Mouse (Mus musculus) kidney, embryonic 14.5 days (tissue): ENCODE results near the gene Traf3ip1. TPM values are rescaled to one million over a fixed set of nuclear protein-coding genes. Genes with fewer than 3 reads are reported as not detected.
A peak's percentile ranks its signal among the peaks of the same experiment; 100 is the strongest.

ENCODE experiments used
- ATAC-seq: fragments of 200-750 bp; cut with Nextera tagmentation; 2 replicates; pipeline ENCODE4 v1.8.0; 2017; ENCODE audit warnings: moderate number of reproducible peaks, mild to moderate bottlenecking, moderate TSS enrichment, moderate library complexity; ENCODE audit not compliant: low FRiP score, low TSS enrichment
- H3K27ac ChIP-seq: fragments of 300-500 bp; sonication (generic); 2 replicates; pipeline ENCODE4 v1.5.1; 2014; ENCODE audit warnings: low read depth, mild to moderate bottlenecking, low read length, moderate library complexity, mixed read lengths
- H3K27me3 ChIP-seq: fragments of 300-500 bp; sonication (generic); 2 replicates; pipeline ENCODE4 v1.6.1; 2014; ENCODE audit warnings: mild to moderate bottlenecking, low read length; ENCODE audit not compliant: control insufficient read depth, insufficient read depth
- H3K36me3 ChIP-seq: fragments of 300-500 bp; sonication (generic); 2 replicates; pipeline ENCODE4 v1.6.1; 2014; ENCODE audit warnings: low read length, mixed read lengths; ENCODE audit not compliant: control insufficient read depth, insufficient read depth
- H3K4me1 ChIP-seq: fragments of 300-500 bp; sonication (generic); 2 replicates; pipeline ENCODE4 v1.6.1; 2014; ENCODE audit warnings: low read length, mixed read lengths; ENCODE audit not compliant: control insufficient read depth, insufficient read depth
- H3K4me2 ChIP-seq: fragments of 300-500 bp; sonication (generic); replicated peaks from 2 replicates; pipeline ENCODE4 v1.6.1; 2014; ENCODE audit warnings: low read depth, mild to moderate bottlenecking, low read length
- H3K4me3 ChIP-seq: fragments of 300-500 bp; sonication (generic); 2 replicates; pipeline ENCODE4 v1.5.1; 2014; ENCODE audit warnings: mild to moderate bottlenecking, low read length
- H3K9ac ChIP-seq: fragments of 300-500 bp; sonication (generic); 2 replicates; pipeline ENCODE4 v1.6.1; 2014; ENCODE audit warnings: low read depth, mild to moderate bottlenecking, low read length, moderate library complexity
- H3K9me3 ChIP-seq: fragments of 300-500 bp; sonication (generic); 2 replicates; pipeline ENCODE4 v1.6.1; 2016; ENCODE audit warnings: low read length; ENCODE audit not compliant: control insufficient read depth
- WGBS: fragments of 180-500 bp; shearing (Covaris S2); extraction: QIAGEN DNeasy Blood & Tissue Kit; methylation state at CpG from one replicate; pipeline ENCODE4 v1.1.7; 2014; 5-methylcytosine and 5-hydroxymethylcytosine counted together
- polyA plus RNA-seq: library from polyadenylated mRNA; unstranded; fragments of >200 nt; fragmentation: Nextera tagmentation; extraction: Ambion mirVana; gene quantifications from 2 replicates; pipeline ENCODE4 v1.2.1, GENCODE M21; 2014

The Traf3ip1 gene
- polyA plus RNA-seq, 1 experiment from 2014 or later: 7.6 TPM

- no peak overlapping the region for H3K4me2 ChIP-seq
- no peaks in the 10 kb centered on the region for H3K9me3 ChIP-seq
- no peak overlapping the region for H3K4me3 ChIP-seq
- no peak overlapping the region for H3K9ac ChIP-seq
- 97% methylated on average over 6 of the region's 6 CpGs for WGBS
- no peak for ATAC-seq
- peaks cover 17% of the 10 kb centered on the region; the same call in 1 of the 2 replicates for H3K36me3 ChIP-seq
- H3K27me3 ChIP-seq: no peaks in the 10 kb centered on the region
- H3K4me1 ChIP-seq: peaks cover 7% of the 10 kb centered on the region
- H3K27ac ChIP-seq: no peak overlapping the region
Measured at GRCm38 (mm10) chr1:91498579-91498978, 4.1 kb downstream of the Traf3ip1 start.

- H3K9me3 ChIP-seq: no peaks in the 10 kb centered on the region
- H3K4me3 ChIP-seq: no peak overlapping the region
- no peak for ATAC-seq
- H3K4me2 ChIP-seq: no peak overlapping the region
- no peaks in the 10 kb centered on the region for H3K27me3 ChIP-seq
- peaks cover 35% of the 10 kb centered on the region for H3K36me3 ChIP-seq
- no peak overlapping the region for H3K27ac ChIP-seq
- H3K4me1 ChIP-seq: no peaks in the 10 kb centered on the region
- 55% methylated on average over 3 of the region's 3 CpGs for WGBS
- H3K9ac ChIP-seq: no peak overlapping the region
Measured at GRCm38 (mm10) chr1:91504615-91505014, 10.2 kb downstream of the Traf3ip1 start.

- no peak overlapping the region for H3K4me3 ChIP-seq
- H3K9ac ChIP-seq: no peak overlapping the region
- 85% methylated on average over 11 of the region's 11 CpGs for WGBS
- no peaks in the 10 kb centered on the region for H3K9me3 ChIP-seq
- peaks cover 22% of the 10 kb centered on the region for H3K36me3 ChIP-seq
- no peak overlapping the region for H3K4me2 ChIP-seq
- no peaks in the 10 kb centered on the region for H3K27me3 ChIP-seq
- ATAC-seq: no peak
- no peaks in the 10 kb centered on the region for H3K4me1 ChIP-seq
- no peak overlapping the region for H3K27ac ChIP-seq
Measured at GRCm38 (mm10) chr1:91514916-91515315, 20.5 kb downstream of the Traf3ip1 start.

- Histone ChIP-seq H3K36me3 (peaks cover 18% of the 10 kb centered on the region), H3K9me3 (no peaks in the 10 kb centered on the region), H3K27ac (no peak overlapping the region), H3K27me3 (no peaks in the 10 kb centered on the region), H3K4me3 (no peak overlapping the region), H3K4me2 (no peak overlapping the region), H3K4me1 (no peaks in the 10 kb centered on the region), H3K9ac (no peak overlapping the region)
- WGBS: 76% methylated on average over 6 of the region's 6 CpGs
- no peak for ATAC-seq
Measured at GRCm38 (mm10) chr1:91515642-91516041, 21.2 kb downstream of the Traf3ip1 start.

- H3K9ac ChIP-seq: no peak overlapping the region
- H3K9me3 ChIP-seq: no peaks in the 10 kb centered on the region
- peaks cover 47% of the 10 kb centered on the region for H3K36me3 ChIP-seq
- no peaks in the 10 kb centered on the region for H3K27me3 ChIP-seq
- WGBS: 12% methylated on average over 10 of the region's 10 CpGs
- H3K4me1 ChIP-seq: no peaks in the 10 kb centered on the region
- no peak overlapping the region for H3K4me3 ChIP-seq
- H3K27ac ChIP-seq: no peak overlapping the region
- ATAC-seq: peak; percentile 78; the same call in 1 of the 2 replicates
- H3K4me2 ChIP-seq: no peak overlapping the region
Measured at GRCm38 (mm10) chr1:91523759-91524158, 29.3 kb downstream of the Traf3ip1 start.

- no peak overlapping the region for H3K4me3 ChIP-seq
- no peak overlapping the region for H3K4me2 ChIP-seq
- no peak overlapping the region for H3K27ac ChIP-seq
- H3K36me3 ChIP-seq: peaks cover 41% of the 10 kb centered on the region
- WGBS: 90% methylated on average over 14 of the region's 14 CpGs
- no peaks in the 10 kb centered on the region for H3K4me1 ChIP-seq
- H3K9me3 ChIP-seq: no peaks in the 10 kb centered on the region
- H3K27me3 ChIP-seq: no peaks in the 10 kb centered on the region
- H3K9ac ChIP-seq: no peak overlapping the region
- no peak for ATAC-seq
Measured at GRCm38 (mm10) chr1:91525838-91526237, 31.4 kb downstream of the Traf3ip1 start.

- Histone ChIP-seq H3K36me3 (peaks cover 25% of the 10 kb centered on the region), H3K4me3 (no peak overlapping the region), H3K27me3 (no peaks in the 10 kb centered on the region), H3K27ac (no peak overlapping the region), H3K9me3 (no peaks in the 10 kb centered on the region), H3K4me2 (no peak overlapping the region), H3K4me1 (no peaks in the 10 kb centered on the region), H3K9ac (no peak overlapping the region)
- no peak for ATAC-seq
- 92% methylated on average over 9 of the region's 9 CpGs for WGBS
Measured at GRCm38 (mm10) chr1:91530166-91530565, 35.7 kb downstream of the Traf3ip1 start.

GRCm38 (mm10) chr1:91532243-91532642, 37.8 kb downstream of the Traf3ip1 start:
- Histone ChIP-seq H3K4me2 (no peak overlapping the region), H3K27ac (no peak overlapping the region), H3K9me3 (no peaks in the 10 kb centered on the region), H3K9ac (no peak overlapping the region), H3K27me3 (no peaks in the 10 kb centered on the region; the same call in 1 of the 2 replicates), H3K36me3 (peaks cover 11% of the 10 kb centered on the region), H3K4me1 (no peaks in the 10 kb centered on the region), H3K4me3 (no peak overlapping the region)
- WGBS: 85% methylated on average over 4 of the region's 4 CpGs
- ATAC-seq: no peak

- Histone ChIP-seq H3K4me1 (no peaks in the 10 kb centered on the region), H3K4me3 (no peak overlapping the region), H3K36me3 (peaks cover 4% of the 10 kb centered on the region), H3K27ac (no peak overlapping the region), H3K27me3 (peaks cover 4% of the 10 kb centered on the region), H3K9me3 (no peaks in the 10 kb centered on the region), H3K9ac (no peak overlapping the region), H3K4me2 (no peak overlapping the region)
- ATAC-seq: no peak
- 90% methylated on average over 5 of the region's 5 CpGs for WGBS
Measured at GRCm38 (mm10) chr1:91532892-91533291, 38.4 kb downstream of the Traf3ip1 start.
